Mouse (Mus musculus): ENCODE measurements around the gene C2cd4a.

The C2cd4a gene

DNA sequence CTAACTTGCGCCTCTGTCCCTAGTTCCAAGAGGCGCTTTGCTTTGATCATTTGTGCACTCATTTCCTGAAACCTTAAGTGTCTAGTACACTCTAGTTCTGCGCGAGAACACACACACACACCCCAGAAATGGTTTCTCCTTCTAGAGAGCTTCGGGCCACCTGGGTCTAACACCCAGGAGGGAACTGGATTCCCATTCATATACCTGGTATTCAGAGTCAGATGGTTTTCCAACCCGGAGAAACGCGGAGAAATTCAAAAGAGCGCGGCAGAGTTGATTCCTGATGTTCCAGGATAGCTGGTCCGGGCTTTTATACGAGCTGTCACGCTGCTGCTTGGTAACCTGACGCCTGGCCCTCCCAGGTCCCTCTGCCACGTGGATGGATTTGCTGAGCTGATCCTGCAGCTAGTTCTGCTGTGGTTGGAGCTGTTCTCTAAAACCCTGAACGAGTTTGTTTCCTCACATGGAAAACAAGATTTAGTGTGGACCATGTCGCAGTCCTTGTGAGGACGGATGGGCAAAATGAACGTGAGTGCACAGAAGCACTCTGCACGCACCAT is at the start of gene C2cd4a:
Gene C2cd4a (minus strand): TSS at position 285 of the 560 bp plus-strand sequence.
- peak; percentile 83 for DNase-seq (ENCODE audit: low spot score)

DNA sequence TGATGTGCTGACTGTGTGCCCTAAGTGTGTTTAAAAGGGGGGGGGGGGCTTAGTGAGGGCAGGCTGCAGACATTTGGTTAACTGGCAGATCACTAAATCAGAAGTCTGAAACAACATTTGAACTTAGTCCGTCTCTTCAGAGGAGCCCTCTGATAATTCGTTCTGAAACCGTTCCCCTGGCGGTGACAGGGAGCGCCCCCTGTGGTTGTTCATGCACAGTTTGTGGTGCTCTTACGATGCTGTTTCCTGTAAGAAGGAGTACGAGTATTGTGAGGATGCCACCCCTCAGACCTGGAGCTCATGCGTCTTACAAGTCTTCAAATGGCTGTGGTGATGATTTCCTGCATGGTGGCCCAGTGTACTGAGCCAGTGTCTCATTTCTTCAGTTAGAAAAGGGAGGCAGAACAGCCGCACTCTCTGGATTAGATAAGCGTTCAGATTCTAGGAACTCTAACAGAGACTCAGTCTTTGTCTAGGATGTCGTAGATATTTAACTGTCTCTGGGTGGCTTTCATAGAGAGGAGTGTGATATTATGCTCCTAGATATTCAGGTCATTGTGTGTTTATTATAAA is 46.2 kb upstream of the C2cd4a start:
- DNase-seq (ENCODE audit: low spot score): no peak

DNA sequence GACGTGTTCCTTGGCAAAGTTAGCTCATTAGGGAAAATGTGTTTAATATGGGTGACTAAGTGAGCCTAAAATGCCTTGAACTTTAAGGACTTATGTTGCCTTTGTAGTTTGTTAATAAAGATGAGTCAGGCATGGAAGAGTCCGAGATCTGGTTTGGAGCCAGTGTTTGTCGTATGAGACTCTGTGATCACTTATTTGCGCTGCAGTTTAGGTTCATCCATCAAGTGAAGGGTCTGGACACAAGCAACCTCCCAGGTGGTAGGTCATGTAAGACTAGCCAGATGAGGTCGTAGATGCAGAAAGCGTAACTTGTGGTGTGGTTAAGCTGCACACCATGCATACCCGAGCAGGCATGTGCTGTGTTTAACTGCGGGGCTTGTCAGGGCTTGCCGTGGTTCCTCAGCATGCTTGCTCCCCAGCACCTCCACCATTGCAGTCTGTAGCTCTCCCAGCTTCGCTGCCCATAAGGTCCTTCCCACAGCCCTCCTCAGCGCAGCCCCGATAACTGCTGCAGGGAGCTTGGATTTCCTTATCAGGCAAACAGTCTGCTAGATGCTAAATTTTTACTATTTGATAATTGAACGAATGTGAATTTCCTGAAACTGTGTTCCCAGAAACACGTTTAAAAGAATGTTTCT is 45.1 kb upstream of the C2cd4a start:
- DNase-seq (ENCODE audit: low spot score): peak; percentile 38

DNA sequence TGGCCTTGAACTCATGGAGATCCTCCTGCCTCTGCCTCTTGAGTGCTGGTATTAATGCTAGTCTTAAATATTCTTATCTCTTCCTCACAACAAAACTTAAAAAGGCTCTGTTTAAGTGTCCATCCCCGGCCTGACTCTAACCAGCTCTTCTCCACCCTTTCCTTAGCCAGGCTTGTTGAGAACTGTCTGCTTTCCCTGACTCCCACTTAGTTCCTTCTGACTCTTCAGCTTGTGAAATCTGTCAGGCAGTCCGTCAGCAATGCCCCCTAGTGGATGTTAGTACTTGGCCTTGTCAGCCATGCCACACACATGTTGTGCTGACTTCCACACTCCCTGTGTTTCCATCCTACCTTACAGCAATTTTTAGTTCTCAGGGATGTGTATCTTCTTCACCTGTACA is 43.2 kb upstream of the C2cd4a start:
- peak; percentile 62 for DNase-seq (ENCODE audit: low spot score)

DNA sequence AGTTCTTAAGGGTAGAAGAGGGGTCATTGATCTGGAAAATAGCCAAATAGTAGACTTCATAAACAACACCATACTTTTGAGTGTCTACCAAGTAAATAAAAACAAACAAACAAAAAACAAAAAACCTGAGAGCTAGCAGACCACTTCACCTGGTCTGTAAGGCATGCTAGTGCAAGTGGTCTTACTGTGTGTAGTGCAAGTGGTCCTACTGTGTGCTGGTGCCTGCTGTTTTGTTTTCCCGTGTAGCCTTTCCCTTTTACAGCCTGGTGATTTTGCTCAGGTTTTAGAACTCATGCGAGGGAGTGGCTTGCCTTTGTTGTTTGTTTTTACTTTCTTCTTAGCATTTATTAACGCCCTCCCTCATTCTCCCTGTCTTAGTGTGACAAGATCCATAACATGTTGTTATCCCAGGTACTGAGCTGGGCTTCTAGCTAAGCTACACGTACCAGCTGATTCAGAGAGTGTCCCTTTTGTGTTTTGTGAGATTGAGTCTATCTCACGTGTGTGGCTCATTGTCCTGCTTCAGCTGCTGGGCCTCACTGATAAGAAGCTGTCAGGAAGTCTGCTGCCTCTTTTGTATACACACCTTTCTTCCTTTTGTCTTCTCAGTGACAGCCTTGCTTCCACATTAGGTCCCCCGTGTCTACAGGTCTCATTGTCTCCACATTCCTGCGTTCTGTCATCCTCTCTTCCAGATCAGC is 42.5 kb upstream of the C2cd4a start:
- peak; percentile 23 for DNase-seq (ENCODE audit: low spot score)

DNA sequence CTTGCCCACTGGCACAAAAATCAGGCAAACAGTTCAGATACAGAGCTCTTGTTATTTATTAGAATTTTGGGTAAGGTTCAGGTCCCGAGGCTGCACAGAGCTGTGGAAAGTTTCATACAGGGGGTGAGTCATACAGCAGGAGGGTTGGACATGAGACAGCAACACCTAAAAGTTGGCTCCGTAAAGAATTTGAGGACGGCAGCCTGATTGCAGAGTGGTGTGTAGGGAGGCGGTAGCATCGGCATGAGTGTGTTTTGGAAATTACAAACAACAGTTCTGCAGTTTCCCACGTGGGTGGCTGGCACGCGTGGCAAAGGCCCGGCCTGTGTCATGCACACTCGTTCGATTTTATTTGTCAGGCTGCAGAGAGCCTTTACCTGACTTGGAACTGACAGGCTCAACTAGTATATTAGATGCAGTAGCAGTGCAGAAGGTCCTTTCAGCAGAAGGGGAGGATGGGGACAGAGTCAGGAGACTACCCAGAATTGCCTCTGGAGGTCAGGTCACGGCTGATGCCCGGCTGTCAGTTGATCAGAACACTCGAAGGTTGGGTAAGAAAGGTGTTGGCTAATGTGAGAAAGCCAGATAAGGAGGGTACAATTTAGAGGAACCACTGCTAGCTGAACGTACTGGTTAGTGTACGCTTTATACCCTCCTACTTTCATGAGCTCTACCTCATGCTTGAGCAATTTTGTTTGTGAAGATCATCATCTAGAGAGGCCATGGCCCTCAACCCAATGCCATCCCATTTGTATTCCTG is 37.7 kb upstream of the C2cd4a start:
- no peak for DNase-seq (ENCODE audit: low spot score)

DNA sequence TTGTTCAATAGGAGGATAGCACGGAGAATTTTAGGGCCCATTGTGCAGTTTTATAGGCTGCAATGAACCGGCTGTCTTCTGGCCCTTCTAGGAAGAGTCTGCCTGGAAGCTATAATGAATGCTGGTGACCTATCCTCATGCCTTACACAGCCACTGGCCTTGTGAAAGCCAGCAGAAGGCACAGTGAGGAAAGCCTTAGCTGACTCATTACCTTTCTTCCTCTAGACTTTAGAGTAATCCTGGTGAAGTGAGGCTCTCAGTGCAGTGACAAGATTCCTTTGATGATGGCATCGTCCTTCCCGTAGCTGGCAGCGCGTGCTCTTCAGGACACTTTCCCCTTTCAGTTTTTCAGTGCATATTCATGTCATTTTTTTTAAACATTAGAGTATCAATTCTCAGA is 35.3 kb upstream of the C2cd4a start:
- DNase-seq (ENCODE audit: low spot score): no peak

DNA sequence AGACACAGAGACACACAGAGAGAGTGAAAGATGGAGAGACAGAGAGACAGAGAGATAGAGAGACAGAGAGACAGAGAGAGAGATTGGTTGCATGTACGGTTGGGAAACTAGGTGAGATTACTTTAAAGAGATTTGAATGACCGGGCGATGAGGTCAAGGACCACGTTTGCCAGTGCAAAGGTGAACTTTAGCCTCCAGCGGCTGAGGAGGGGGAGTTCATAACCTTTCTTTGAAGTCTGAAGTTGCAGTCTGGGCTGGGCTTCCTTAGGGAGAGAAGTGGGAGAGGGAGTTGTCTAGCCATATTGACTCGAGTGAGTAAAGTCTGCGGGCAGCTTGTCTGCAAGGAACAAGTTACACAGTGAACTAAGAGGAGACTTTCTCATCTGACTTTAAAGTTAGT is 33.3 kb upstream of the C2cd4a start:
- DNase-seq (ENCODE audit: low spot score): peak; percentile 54

DNA sequence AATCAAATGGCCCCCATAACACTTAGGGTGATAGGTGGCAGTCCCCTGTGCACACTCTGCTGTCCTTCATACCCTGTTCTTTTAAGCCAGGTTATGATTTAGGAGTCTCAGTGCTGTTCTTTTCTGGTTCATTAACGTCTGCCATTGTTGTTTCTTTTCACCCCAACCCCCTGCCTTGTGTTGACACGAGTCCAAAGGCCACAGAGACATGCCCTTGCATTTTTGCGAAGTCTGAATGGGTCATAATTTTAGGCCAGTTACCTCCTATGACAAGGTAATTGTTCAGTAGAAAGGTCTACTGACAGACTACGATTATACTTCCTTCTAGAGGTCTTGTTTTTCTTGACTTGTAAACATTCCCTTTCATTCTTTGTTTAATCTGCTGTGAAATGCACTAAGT is 31.9 kb upstream of the C2cd4a start:
- no peak for DNase-seq (ENCODE audit: low spot score)

DNA sequence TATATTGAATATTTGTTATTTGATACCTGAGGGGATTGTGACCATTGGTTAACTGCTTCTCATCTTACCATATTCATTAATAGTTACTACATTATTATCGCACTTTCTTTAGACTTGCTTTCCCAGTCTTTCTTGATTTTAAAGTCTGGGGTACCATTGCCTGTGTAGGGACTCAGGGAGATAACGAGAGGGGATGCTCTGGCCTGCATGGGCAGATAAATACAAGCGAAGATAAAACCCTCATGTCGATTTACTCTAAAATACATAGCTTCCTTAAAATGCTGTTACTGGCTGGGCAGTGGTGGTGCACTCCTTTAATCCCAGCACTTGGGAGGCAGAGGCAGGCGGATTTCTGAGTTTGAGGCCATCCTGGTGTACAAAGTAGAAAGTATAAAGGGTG is 31.2 kb upstream of the C2cd4a start:
- no peak for DNase-seq (ENCODE audit: low spot score)

DNA sequence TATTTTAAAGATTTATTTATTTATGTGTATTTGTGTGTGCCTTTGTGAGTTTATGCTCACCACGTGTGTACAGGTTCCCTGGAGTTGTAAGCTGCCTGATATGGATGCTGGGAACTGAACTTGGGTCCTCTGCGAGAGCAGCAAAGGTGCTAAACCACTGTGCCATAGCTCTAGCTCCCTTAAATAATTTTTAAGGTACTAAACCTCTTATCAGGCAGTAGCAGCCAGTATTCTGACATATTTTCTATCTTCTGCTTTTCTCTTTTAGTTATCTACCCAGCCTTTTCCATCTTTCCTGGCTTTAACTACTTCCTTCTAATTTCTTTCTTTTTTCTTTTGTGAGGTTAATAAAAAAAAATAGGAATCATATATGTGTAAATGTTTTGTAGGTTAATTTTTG is 28.1 kb upstream of the C2cd4a start:
- no peak for DNase-seq (ENCODE audit: low spot score)

DNA sequence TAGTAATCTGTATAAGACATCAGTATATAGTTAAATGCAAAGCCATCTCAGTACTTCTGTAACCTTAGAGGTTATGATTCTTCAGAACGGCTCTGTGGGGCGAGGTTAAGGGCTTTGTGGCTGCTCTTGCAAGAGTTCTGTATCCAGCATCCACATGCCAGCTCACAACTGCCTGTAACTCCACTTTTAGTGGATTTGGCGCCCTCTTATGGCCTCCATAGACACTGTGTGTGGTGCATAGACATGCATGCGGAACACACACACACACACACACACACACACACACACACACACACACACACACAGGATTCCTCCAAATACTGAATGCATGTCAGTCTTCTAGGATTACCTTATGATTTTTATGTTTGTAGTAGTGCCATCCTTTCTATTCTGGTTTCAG is 19.0 kb upstream of the C2cd4a start:
- peak; percentile 34 for DNase-seq (ENCODE audit: low spot score)

DNA sequence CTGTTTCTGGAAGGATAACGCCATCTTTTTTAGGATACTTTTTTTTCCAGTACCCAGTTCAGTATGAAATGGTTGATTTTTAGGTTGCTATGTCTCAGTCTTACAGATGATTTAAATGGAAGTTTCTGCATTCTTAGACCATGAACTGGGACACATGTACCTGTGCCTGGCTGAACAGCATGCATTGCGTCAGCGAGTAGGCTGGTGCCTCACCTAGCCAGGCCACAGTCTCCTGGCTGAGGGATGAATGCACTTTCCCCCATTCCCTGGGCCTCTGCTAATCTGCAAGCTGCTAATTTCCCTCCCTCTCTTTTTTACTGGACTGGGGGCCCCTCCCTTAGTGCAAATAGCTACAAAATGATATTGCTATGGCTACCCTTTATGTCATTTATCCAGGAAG is 17.7 kb upstream of the C2cd4a start:
- no peak for DNase-seq (ENCODE audit: low spot score)

DNA sequence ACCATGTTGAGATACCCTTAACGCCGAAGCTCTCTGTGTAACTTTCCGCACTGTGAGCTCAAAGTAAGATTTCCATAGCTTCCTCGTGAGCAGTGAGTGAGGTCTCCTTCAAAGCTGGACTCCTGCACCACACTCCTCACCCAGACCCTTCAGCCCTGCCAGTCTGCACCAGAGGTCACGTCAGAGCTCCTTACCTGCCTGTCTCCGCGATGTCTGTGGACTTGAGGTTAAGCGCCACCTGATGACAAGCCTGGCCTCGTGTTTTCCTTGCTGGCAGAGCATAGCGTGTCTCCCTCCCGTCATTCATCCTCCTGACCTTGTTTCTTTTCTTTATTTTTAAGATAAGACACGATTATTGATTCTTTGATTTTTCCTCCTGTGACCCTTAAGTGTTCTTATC is 17.3 kb upstream of the C2cd4a start:
- DNase-seq (ENCODE audit: low spot score): no peak

DNA sequence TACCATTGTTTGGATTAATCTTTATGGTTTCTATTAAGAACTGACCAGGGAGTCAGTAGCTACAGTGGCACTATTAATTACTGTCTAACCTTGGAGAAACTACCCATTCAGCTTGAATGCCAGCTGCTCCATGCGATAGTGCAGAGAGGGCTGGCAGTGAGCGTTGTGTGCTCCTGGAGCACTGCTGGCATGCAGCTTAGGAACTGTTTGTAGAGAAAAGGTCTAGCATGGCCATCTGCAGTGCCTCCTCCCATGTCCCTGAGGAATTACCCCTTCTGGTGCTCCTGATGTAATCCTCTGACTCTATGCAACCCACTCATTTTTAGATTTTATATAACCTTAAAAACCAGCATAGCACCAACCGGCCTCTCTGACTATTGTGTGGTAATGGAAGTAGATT is 15.5 kb upstream of the C2cd4a start:
- no peak for DNase-seq (ENCODE audit: low spot score)

DNA sequence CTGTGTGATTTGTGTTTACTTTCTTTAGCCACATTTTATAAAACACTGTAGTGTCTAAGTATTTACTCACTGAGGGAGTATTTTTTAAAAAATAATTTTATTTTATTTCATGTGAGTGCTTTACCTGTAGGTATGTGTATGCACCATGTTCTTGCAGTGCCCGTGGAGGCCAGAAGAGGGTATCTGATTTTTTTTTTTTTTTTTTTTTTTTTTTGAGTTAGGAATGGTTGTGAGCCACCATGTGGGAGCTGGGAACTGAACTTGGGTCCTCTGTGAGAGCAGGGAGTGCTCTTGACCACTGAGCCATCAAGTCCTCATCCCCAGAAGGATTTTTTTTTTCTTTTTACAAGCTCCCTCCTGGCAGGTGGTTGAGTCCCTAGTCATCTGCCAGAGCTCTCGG is 14.0 kb upstream of the C2cd4a start:
- no peak for DNase-seq (ENCODE audit: low spot score)

DNA sequence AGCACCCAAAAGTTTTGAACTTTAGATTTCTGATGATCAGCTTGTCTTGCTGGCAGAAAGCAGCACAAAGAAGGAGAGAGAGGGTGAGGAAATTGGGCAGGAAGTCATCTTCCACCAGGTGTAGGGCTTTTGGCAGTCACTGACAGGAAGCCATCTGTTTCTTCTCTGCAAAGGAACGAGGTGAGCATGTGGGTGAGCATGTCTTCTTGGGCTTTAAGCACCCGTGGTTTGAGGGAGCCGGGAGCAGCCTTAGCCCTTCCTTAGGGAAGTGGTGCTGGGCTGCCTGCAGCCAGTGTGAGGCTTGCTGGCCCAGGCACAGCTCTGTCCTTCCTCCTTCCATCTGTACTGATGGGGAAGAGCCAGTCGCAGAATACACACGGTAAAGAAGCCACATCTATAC is 13.5 kb upstream of the C2cd4a start:
- DNase-seq (ENCODE audit: low spot score): no peak

DNA sequence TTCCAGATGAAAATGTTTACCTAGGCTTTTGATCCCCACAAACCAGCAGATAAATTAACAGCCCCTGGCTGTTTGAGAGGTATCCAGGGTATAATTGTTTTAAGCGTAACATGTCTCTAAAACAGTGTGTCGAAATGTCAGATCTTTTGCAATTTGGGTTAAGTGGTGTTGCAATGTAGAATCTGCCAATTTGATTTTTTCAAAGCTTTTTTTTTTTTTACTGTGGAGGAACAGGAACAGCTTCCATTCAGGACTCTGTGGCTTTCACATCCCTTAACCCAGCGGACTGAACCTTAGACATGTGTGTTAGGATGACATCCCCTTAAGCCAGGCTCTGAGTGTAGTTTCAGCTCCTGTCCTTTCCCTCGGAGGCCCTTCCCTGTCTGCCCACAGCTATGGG is 12.9 kb upstream of the C2cd4a start:
- DNase-seq (ENCODE audit: low spot score): no peak

DNA sequence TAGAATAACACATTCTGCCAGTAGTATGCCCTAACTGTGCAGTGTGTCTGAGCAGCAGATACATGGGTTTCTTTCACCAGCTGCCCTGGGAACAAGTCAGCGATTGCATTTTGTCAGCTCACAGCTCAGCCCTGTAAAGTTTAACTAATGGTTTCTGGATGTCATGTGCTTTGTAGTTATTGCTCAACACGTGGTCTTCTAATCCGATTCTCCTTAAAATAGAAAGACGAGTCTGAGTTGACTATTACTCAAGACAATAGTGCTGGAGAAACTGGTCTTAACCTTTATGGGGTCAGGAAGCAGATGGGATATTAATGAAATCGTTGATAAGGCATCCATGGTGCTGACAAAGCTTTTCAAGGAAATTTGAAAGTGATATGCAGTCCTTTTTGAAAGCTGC is 10.7 kb upstream of the C2cd4a start:
- DNase-seq (ENCODE audit: low spot score): no peak

DNA sequence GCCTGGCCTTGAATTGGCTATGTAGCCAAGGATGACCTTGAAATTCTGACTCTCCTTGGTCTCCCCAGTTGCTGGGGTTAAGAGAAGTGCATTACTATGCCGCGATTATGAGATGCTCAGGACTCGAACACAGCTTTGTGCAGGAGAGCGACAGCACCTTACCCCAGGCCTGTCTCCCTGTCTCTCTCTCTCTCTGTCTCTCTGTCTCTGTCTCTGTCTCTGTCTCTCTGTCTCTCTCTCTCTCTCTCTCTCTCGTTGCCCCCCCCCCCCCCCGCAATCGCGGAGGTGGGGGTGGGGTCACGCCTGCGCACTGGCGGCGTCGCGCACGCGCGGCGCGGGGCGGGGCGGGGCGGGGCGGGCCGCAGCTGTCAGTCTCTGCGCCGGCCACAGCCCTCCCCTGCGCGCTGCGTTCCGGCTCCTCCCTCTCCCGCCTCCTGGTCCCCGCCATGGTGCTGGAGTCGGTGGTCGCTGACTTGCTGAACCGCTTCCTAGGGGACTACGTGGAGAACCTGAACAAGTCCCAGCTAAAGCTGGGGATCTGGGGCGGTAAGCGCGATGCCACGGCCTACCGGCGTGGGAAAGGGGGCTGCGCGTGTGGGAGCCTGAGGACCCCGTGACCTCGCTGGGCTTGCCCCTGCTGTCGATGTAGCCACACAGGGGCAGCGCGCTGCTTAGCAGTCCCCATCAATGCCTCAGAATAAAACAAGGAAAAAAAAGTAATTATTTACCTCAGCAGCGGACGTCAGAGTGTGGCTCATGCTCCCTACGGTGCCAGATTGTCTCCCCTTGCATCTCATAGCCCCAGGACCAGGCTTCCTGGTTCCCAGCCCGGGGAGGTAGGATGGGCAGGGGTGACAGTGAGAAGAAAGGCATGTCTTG is 8.1 kb upstream of the C2cd4a start, which contains the start of gene Vps13c:
Gene Vps13c (plus strand): TSS at position 416 of the 879 bp plus-strand sequence.
- DNase-seq (ENCODE audit: low spot score): peak; percentile 91

DNA sequence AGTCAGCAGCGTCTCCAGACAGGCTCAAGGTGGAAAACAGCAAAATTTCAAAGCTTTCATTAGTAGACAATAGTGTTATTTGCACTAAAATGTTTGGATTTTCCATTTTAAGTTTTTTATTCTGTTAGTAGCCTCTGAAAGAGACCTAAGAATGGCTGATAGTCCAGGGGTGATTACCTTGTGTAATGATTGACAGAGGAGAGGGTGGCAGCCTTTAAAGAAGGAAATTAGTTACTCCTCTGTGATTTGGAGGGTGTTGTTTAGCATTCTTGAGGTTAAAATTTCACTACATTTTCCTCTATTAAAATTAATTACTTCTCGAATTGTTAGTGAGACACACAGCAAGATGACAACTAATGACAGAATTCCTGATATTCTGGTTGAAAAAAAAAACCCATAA is 5.2 kb upstream of the C2cd4a start:
- DNase-seq (ENCODE audit: low spot score): no peak

DNA sequence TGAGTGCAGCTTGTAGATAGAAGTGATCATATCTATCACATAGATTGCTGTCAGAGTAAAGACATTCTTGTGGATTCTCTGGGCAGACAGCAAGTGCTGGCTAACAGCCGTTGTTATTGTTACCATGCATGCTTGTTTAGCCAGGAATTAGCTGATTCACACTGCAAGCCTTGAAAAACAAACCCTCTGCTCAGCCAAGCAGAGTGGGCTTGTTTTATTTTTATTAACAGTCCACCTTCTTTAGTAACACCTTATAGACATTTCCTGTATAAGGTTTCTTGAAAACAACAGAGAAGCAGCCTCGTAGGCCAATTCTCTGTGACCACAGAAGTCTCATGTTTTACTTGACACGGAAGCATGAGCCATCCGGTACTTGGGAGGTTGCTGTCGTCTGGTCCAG is 2.4 kb upstream of the C2cd4a start:
- DNase-seq (ENCODE audit: low spot score): no peak

Data from embryo, embryonic 10 days (tissue).